Mouse (Mus musculus) midbrain, postnatal 0 days (tissue): ENCODE measurements around the gene Ncoa3. TPM values are rescaled to one million over a fixed set of nuclear protein-coding genes. Genes with fewer than 3 reads are reported as not detected.

Experiments
- ATAC-seq: fragments of 200-750 bp; cut with Nextera tagmentation; 2 replicates; pipeline ENCODE4 v1.8.0; 2017; ENCODE audit warnings: moderate number of reproducible peaks, mild to moderate bottlenecking, moderate TSS enrichment, moderate library complexity; ENCODE audit not compliant: low FRiP score
- DNase-seq: peaks from one replicate; pipeline ENCODE4 v3.0.0-alpha.2; 2015; ENCODE audit warnings: low spot score
- H3K27ac ChIP-seq: fragments of 300-500 bp; sonication (generic); 2 replicates; pipeline ENCODE4 v1.5.1; 2014; ENCODE audit warnings: low read depth, mild to moderate bottlenecking, low read length, mixed read lengths
- H3K27me3 ChIP-seq: fragments of 300-500 bp; sonication (generic); 2 replicates; pipeline ENCODE4 v1.6.1; 2014; ENCODE audit warnings: low read length, control low read depth, mixed read lengths; ENCODE audit not compliant: insufficient read depth
- H3K36me3 ChIP-seq: fragments of 300-500 bp; sonication (generic); 2 replicates; pipeline ENCODE4 v1.6.1; 2014; ENCODE audit warnings: low read length, control low read depth, mixed read lengths; ENCODE audit not compliant: insufficient read depth
- H3K4me1 ChIP-seq: fragments of 300-500 bp; sonication (generic); 2 replicates; pipeline ENCODE4 v1.6.1; 2014; ENCODE audit warnings: mild to moderate bottlenecking, control low read depth, antibody characterized with exemption, low read length, mixed read lengths; ENCODE audit not compliant: insufficient read depth
- H3K4me2 ChIP-seq: fragments of 300-500 bp; sonication (generic); 2 replicates; pipeline ENCODE4 v1.6.1; 2014; ENCODE audit warnings: low read depth, mild to moderate bottlenecking, low read length, mixed read lengths; ENCODE audit not compliant: poor library complexity, severe bottlenecking
- H3K4me3 ChIP-seq: fragments of 300-500 bp; sonication (generic); 2 replicates; pipeline ENCODE4 v1.5.1; 2014; ENCODE audit warnings: low read depth, mild to moderate bottlenecking, low read length, moderate library complexity
- H3K9ac ChIP-seq: fragments of 300-500 bp; sonication (generic); replicated peaks from 2 replicates; pipeline ENCODE4 v1.6.1; 2014; ENCODE audit warnings: mild to moderate bottlenecking, low read length, moderate library complexity, mixed read lengths; ENCODE audit not compliant: poor library complexity, severe bottlenecking
- H3K9me3 ChIP-seq: fragments of 300-500 bp; sonication (generic); 2 replicates; pipeline ENCODE4 v1.6.1; 2016; ENCODE audit warnings: low read length, control low read depth
- CTCF ChIP-seq: IDR thresholded peaks from 2 replicates; pipeline ENCODE4 v1.5.1; 2016; ENCODE audit warnings: antibody characterized with exemption, mild to moderate bottlenecking
- WGBS: fragments of 180-500 bp; shearing (Covaris S2); extraction: QIAGEN DNeasy Blood & Tissue Kit; methylation state at CpG from one replicate; pipeline ENCODE4 v1.1.7; 2014; 5-methylcytosine and 5-hydroxymethylcytosine counted together
- polyA plus RNA-seq: library from polyadenylated mRNA; unstranded; fragments of >200 nt; fragmentation: Nextera tagmentation; extraction: Ambion mirVana; gene quantifications from 2 replicates; pipeline ENCODE4 v1.2.1, GENCODE M21; 2015
- total RNA-seq: library from RNA; depleted of rRNA; stranded (reverse); fragments of >200 nt; gene quantifications from 2 replicates; pipeline ENCODE4 v1.2.3, GENCODE M21; 2014

The Ncoa3 gene
- total and polyA plus RNA-seq, 2 experiments from 2014 or later = 14.9 to 40.9 TPM

GRCm38 (mm10) chr2:165976874-165977273, 15.6 kb upstream of the Ncoa3 start:
- H3K9ac ChIP-seq = no peak overlapping the region
- DNase-seq (no peak), ATAC-seq (no peak)
- no peaks in the 10 kb centered on the region for H3K36me3 ChIP-seq
- H3K27ac ChIP-seq = no peak overlapping the region
- H3K27me3 ChIP-seq = no peaks in the 10 kb centered on the region
- H3K9me3 ChIP-seq = no peaks in the 10 kb centered on the region
- no peaks in the 10 kb centered on the region for H3K4me1 ChIP-seq
- no peak overlapping the region for H3K4me2 ChIP-seq
- WGBS = 65% methylated on average over 5 of the region's 5 CpGs
- no peak for TF ChIP-seq CTCF
- H3K4me3 ChIP-seq = no peak overlapping the region

- no peak overlapping the region for H3K27ac ChIP-seq
- H3K9me3 ChIP-seq = no peaks in the 10 kb centered on the region
- ATAC-seq (no peak), DNase-seq (no peak)
- no peaks in the 10 kb centered on the region for H3K36me3 ChIP-seq
- H3K27me3 ChIP-seq = no peaks in the 10 kb centered on the region
- TF ChIP-seq CTCF = peak; percentile 14; the same call in 1 of the 2 replicates
- no peak overlapping the region for H3K4me3 ChIP-seq
- H3K4me1 ChIP-seq = no peaks in the 10 kb centered on the region
- 89% methylated on average over 1 of the region's 1 CpGs for WGBS
- no peak overlapping the region for H3K9ac ChIP-seq
- H3K4me2 ChIP-seq = no peak overlapping the region
Observed at GRCm38 (mm10) chr2:165978119-165978518, 14.3 kb upstream of the Ncoa3 start.

DNA sequence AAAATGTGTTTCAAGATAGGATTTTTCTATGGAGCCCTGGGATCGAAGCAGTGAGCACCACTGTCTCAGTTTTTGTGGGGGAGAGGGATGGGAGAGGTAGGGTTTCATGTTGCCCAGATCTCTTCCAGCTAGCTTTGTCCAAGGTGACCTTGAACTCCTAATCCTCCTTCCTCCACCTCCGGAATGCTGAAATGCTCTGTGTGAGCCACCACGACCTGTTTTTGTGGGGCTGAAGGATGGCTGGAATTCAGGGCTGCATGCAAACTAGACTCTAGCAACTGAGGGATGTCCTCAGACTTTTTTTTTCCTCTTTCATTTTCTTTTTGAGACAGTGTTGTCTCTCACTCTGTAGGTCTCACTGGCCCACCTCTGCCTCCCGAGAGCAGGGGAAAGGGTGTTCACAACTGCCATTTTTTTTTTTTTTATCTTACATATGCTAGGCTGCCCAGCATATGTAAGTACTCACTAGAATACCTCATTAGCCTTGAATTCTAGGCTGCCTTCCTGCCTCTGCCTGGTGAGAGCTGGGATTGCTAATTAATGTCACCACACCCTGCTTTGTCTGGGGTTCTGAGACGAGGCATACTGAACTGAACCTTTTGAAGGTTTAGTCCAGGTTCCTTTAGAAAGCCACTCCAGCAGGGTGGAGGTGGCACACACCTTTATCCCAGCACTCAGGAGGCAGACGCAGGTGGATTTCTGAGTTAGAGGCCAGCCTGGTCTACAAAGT, 11.0 kb upstream of the Ncoa3 start:
- 59% methylated on average over 6 of the region's 6 CpGs for WGBS
- Histone ChIP-seq H3K27ac (no peak overlapping the region), H3K4me3 (no peak overlapping the region), H3K9ac (no peak overlapping the region), H3K9me3 (no peaks in the 10 kb centered on the region), H3K4me1 (no peaks in the 10 kb centered on the region), H3K27me3 (no peaks in the 10 kb centered on the region), H3K36me3 (no peaks in the 10 kb centered on the region), H3K4me2 (no peak overlapping the region)
- DNase-seq = no peak
- TF ChIP-seq CTCF = no peak
- ATAC-seq = no peak

- Histone ChIP-seq H3K4me1 (no peaks in the 10 kb centered on the region), H3K9ac (no peak overlapping the region), H3K4me2 (no peak overlapping the region), H3K27me3 (no peaks in the 10 kb centered on the region), H3K36me3 (no peaks in the 10 kb centered on the region), H3K9me3 (no peaks in the 10 kb centered on the region), H3K27ac (no peak overlapping the region), H3K4me3 (no peak overlapping the region)
- no peak for ATAC-seq
- TF ChIP-seq CTCF = no peak
- no peak for DNase-seq
- 69% methylated on average over 16 of the region's 16 CpGs for WGBS
Observed at GRCm38 (mm10) chr2:165982512-165983389, 9.7 kb upstream of the Ncoa3 start.

DNA sequence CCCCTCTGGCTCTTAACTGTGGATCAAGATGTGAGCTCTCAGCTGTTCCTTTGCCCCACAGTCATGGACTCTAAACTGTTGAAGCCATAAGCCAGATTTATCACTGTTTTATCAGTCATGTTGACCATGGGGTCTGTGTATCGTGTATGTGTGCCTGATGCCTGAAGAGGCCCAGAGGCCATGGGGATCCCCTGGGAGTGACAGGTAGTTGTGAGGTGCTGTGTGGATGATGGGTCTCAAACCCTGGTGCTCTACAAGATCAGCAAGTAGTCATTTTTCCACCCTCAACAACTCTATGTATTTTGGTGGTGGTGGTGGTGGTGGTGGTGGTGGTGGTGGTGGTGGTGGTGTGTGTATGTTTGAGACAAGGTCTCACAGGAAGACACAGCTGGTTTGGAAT, 8.1 kb upstream of the Ncoa3 start:
- H3K36me3 ChIP-seq = no peaks in the 10 kb centered on the region
- no peak overlapping the region for H3K27ac ChIP-seq
- no peaks in the 10 kb centered on the region for H3K27me3 ChIP-seq
- DNase-seq (no peak), ATAC-seq (no peak)
- 100% methylated on average over 1 of the region's 1 CpGs for WGBS
- H3K4me1 ChIP-seq = no peaks in the 10 kb centered on the region
- no peak overlapping the region for H3K4me2 ChIP-seq
- H3K9me3 ChIP-seq = no peaks in the 10 kb centered on the region
- no peak overlapping the region for H3K4me3 ChIP-seq
- no peak overlapping the region for H3K9ac ChIP-seq
- no peak for TF ChIP-seq CTCF

DNA sequence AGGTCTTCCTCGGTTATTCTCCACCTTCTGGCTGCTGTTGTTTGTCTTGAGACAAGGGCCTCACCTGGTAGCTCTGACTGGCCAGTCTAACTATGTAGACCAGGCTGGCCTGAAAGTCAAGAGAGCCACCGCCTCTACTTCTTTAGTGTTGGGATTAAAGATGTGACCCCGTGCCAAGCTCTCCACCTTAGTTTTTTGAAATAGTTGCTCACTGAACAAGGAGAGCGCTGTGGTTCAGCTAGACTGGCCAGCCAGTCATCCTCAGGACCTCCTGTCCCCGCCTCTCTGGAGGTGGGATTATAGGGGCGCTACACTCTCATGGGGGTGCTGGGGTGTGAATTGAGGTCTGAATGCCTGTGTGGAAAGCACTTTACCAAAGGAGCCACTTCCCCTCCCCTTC, 7.5 kb upstream of the Ncoa3 start:
- H3K4me3 ChIP-seq = no peak overlapping the region
- 95% methylated on average over 6 of the region's 6 CpGs for WGBS
- no peak for DNase-seq
- H3K9me3 ChIP-seq = no peaks in the 10 kb centered on the region
- no peaks in the 10 kb centered on the region for H3K36me3 ChIP-seq
- no peak overlapping the region for H3K4me2 ChIP-seq
- TF ChIP-seq CTCF = no peak
- no peak overlapping the region for H3K9ac ChIP-seq
- H3K4me1 ChIP-seq = no peaks in the 10 kb centered on the region
- H3K27ac ChIP-seq = no peak overlapping the region
- no peaks in the 10 kb centered on the region for H3K27me3 ChIP-seq
- ATAC-seq = no peak
